Mouse (Mus musculus): ENCODE data around the gene Gata5. TPM values are rescaled to one million over a fixed set of nuclear protein-coding genes. Genes with fewer than 3 reads are reported as not detected.

Gata5 gene
- 0.15 TPM in 1 of 2 replicates, not detected in the other for polyA plus RNA-seq (2016; fragmentation: Nextera tagmentation; extraction: Ambion mirVana)

DNA sequence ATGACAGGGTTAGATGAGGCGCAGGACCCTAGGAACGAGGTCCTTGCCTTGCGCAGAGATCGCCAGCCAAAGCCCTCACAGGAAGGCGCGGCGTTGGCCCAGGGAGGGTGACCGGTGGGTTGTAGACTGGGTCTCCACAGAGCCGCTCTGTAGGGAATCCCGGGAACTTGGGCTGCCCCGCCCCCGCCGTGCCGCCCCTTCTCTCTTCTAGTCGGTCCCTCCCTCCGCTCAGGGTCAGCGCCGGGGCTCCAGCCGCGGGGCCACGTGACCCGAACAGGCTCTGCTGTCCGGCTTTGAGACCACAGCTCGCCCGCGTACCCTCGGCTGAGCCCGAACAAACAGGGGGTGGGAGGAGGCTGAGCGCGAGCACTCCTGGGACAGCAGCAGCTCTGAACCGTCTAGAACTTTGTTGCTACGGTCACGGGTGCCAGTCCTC, at the start of gene Gata5:
Gata5 (minus strand) TSS at position 149 of the 436 bp plus-strand sequence.
- Histone ChIP-seq H3K27ac (peak within 1 kb of the TSS; percentile 51), H3K9me3 (no peaks in the 10 kb centered on the region), H3K4me1 (peaks cover 34% of the 10 kb centered on the region), H3K27me3 (ENCODE audit: poor library complexity, severe bottlenecking) (peaks cover 97% of the 10 kb centered on the region), H3K36me3 (replicated peaks) (no peaks in the 10 kb centered on the region), H3K4me3 (peak within 1 kb of the TSS; percentile 51)
- DNase-seq (ENCODE audit: extremely low spot score, low spot score), result peak; percentile 76
- under 1% methylated on average over 33 of the region's 33 CpGs for WGBS

DNA sequence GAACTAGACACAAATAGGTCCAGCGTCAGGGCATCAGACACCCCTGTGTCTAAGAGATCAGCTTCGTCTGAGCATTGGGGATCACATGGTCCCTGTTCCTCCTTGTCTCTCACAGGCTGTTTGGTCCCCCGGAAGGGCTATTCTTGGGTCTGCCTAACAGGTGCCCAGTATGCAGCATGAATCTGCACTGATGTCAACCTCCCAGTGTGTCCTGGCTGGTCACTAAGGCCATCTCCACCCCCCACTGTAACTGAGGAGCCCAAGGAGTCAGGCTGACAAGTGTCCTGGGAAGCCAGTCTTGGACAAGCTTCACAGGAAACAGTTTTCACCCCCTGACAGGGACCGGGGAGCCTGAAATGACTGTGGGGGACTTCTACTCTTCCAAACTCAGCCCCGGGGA, 42.2 kb upstream of the Gata5 start:
- no peaks in the 10 kb centered on the region for H3K9me3 ChIP-seq
- no peaks in the 10 kb centered on the region for H3K36me3 ChIP-seq (replicated peaks)
- WGBS, result 90% methylated on average over 5 of the region's 5 CpGs
- no peak overlapping the region for H3K4me3 ChIP-seq
- no peaks in the 10 kb centered on the region for H3K4me1 ChIP-seq
- H3K27ac ChIP-seq, result no peak overlapping the region
- DNase-seq (ENCODE audit: extremely low spot score, low spot score), result no peak
- no peaks in the 10 kb centered on the region for H3K27me3 ChIP-seq (ENCODE audit: poor library complexity, severe bottlenecking)

DNA sequence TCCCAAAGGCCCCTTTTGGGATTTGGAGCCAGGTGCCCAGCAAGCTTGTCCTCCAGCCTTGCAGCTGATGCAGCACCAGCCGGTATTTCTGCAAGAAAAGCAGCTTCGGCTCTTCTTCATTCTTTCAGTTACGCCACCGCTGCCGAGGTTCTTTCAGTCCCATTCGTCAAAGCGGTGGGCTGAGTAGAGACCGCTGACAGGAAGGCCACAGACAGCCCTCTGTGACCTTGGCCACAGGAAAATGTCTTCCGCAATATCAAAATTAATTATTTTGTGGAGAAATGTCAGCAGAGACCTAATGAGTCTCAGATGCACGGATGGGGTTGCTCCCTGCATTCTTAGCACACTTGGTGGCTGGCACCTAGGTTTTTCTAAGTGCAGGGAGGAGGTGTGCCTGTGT, 38.8 kb upstream of the Gata5 start:
- Histone ChIP-seq H3K27ac (no peak overlapping the region), H3K36me3 (replicated peaks) (no peaks in the 10 kb centered on the region), H3K4me1 (no peaks in the 10 kb centered on the region), H3K27me3 (ENCODE audit: poor library complexity, severe bottlenecking) (no peaks in the 10 kb centered on the region), H3K4me3 (no peak overlapping the region), H3K9me3 (no peaks in the 10 kb centered on the region)
- DNase-seq (ENCODE audit: extremely low spot score, low spot score), result no peak
- 86% methylated on average over 10 of the region's 10 CpGs for WGBS

DNA sequence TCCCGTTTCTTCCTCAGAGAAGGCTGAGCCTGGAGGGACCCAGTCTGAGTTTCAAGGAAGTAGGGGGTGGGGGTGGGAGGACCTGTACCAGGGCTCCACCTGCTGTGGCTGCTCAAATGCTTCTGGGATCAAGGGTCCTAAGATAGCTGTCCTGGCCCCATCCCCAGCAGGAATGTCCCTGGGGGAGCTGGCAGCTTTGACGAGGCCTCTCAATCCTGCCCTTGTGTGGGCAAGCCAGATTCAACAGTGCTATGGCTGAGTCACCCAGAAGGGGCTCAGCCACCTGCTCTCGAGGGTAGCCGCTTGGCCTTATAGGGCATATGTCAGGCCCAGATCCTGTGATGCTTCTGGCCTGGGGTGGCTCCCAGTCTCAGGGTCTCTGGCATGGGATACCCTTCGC, 33.9 kb upstream of the Gata5 start:
- Histone ChIP-seq H3K9me3 (no peaks in the 10 kb centered on the region), H3K4me1 (no peaks in the 10 kb centered on the region), H3K27ac (no peak overlapping the region), H3K4me3 (no peak overlapping the region), H3K36me3 (replicated peaks) (no peaks in the 10 kb centered on the region), H3K27me3 (ENCODE audit: poor library complexity, severe bottlenecking) (no peaks in the 10 kb centered on the region)
- whole genome bisulfite sequencing, result 77% methylated on average over 5 of the region's 5 CpGs
- no peak for DNase-seq (ENCODE audit: extremely low spot score, low spot score)

DNA sequence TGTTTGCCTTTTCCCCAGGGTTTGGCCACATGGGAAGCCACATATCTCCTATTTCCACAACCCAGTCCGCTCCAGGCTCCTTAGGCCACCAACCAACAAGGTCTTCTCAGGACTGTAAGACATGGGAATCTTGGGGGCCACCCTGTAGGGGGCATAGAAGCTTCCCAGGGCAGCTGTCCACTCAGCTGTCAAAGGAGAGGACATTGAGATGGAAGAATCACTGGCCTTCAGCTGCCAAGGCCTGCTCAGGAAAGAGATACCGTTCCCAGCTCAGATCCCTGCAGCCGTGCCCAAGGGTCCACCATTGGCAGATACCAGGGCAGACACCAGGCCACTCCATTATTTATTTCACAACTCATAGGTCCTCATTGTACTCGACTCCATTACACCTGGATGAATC, 32.9 kb upstream of the Gata5 start:
- H3K36me3 ChIP-seq (replicated peaks), result no peaks in the 10 kb centered on the region
- no peak overlapping the region for H3K4me3 ChIP-seq
- no peaks in the 10 kb centered on the region for H3K4me1 ChIP-seq
- H3K27me3 ChIP-seq (ENCODE audit: poor library complexity, severe bottlenecking), result no peaks in the 10 kb centered on the region
- DNase-seq (ENCODE audit: extremely low spot score, low spot score), result no peak
- H3K9me3 ChIP-seq, result no peaks in the 10 kb centered on the region
- WGBS, result 77% methylated on average over 4 of the region's 4 CpGs
- H3K27ac ChIP-seq, result no peak overlapping the region

DNA sequence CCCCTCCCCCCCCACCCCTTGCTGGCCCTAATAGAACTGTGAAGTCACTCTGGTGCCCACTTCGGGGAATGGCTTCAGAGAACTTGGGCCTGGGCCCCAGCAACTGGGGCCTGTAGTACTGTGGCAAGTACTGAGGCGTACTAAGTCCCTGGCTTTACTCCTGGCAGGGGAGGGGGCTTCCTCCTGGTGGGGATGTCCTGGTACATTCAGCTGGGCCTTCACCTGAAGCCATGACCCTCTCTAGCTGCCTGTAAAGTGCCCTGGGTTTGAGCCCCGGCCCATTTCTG, 28.9 kb upstream of the Gata5 start:
- Histone ChIP-seq H3K4me3 (no peak overlapping the region), H3K27me3 (ENCODE audit: poor library complexity, severe bottlenecking) (peaks cover 15% of the 10 kb centered on the region; the same call in 1 of the 2 replicates), H3K27ac (no peak overlapping the region), H3K9me3 (no peaks in the 10 kb centered on the region), H3K4me1 (no peaks in the 10 kb centered on the region), H3K36me3 (replicated peaks) (no peaks in the 10 kb centered on the region)
- WGBS, result 87% methylated on average over 3 of the region's 3 CpGs
- DNase-seq (ENCODE audit: extremely low spot score, low spot score), result no peak

DNA sequence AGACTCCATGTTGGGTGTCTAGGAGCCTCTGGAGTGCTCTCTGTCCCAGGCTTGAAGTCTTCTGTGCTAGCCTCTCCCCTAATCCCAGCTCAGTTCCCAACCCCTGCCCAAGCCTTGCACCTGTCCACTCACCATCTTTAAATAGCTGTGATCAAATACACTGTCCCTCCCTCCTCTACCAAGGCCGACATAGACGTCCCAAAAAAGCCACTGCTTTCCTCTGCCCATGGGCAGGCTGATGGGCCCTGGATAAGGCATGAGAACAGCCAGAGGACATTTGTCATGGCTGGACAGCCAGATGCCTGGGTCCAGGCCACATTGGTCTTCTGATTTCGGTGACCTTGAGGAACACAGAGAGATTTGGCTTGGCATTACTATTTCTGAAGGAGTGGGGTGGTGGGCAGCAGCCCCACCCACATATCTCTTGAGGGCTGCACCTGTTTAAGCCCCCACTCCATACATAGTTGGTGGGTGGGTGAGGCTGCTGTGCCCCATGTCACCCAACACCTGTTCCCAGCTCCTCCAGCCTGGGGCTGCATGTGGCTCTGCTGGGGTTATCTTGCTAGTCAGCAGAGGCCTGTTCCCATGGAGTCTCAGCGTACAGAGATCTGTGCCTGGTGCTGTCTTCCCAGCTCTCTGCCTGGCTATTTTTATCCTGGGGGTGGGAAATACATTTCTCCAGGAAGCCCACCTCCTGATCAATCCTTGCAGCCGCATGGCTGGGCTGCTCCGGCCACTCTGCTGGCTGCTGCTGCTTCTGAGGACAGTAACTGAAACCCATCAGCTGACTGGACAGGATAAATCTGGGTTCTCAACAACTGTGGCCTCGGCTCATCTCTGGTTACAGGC, 28.3 kb upstream of the Gata5 start:
- Histone ChIP-seq H3K27me3 (ENCODE audit: poor library complexity, severe bottlenecking) (peaks cover 20% of the 10 kb centered on the region; the same call in 1 of the 2 replicates), H3K4me3 (no peak overlapping the region), H3K4me1 (no peaks in the 10 kb centered on the region), H3K27ac (no peak overlapping the region), H3K36me3 (replicated peaks) (no peaks in the 10 kb centered on the region), H3K9me3 (no peaks in the 10 kb centered on the region)
- WGBS, result 83% methylated on average over 7 of the region's 7 CpGs
- DNase-seq (ENCODE audit: extremely low spot score, low spot score), result no peak

DNA sequence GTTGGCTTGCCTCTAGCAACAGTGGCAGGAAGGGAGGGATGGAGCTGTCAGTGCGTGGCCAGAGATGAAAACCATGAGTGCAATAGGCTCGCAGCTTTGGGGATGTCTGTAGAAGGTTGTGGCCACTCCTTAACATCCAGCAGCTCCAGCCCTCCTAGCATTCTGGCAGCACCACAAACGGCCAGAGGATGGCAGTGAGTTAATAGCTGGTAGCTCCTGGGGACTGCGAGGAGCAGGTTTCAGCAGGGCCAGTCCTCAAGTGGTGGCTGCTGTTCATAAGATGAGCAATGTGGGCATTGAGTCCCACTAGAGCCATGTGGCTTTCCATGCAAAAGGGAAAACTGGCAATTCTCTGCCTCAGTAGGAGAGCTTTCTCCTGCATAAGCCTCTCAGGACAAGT, 24.6 kb upstream of the Gata5 start:
- Histone ChIP-seq H3K36me3 (replicated peaks) (no peaks in the 10 kb centered on the region), H3K4me1 (no peaks in the 10 kb centered on the region), H3K27ac (no peak overlapping the region), H3K9me3 (no peaks in the 10 kb centered on the region), H3K4me3 (no peak overlapping the region), H3K27me3 (ENCODE audit: poor library complexity, severe bottlenecking) (peaks cover 29% of the 10 kb centered on the region)
- WGBS, result 5% methylated on average over 4 of the region's 4 CpGs
- DNase-seq (ENCODE audit: extremely low spot score, low spot score), result no peak

DNA sequence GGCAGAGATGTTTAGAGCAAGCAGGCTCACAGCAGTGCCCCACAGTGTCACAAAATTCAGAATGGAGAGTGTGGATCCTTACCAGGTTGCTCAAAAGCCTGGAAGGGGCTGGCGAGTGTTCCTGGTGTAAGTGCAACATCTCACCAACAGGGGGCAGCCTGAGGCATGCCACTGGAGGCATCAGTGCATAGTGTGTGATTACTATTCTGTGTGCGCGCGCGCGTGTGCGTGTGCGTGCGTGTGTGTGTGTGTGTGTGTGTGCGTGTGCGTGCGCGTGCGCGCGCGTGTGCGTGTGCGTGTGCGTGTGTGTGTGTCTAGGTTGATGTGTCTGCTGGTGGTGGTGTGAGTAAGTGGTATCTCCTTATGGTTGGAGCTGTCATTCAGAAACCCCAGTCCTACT, 18.8 kb upstream of the Gata5 start:
- 54% methylated on average over 20 of the region's 20 CpGs for WGBS
- peaks cover 14% of the 10 kb centered on the region; the same call in 1 of the 2 replicates for H3K27me3 ChIP-seq (ENCODE audit: poor library complexity, severe bottlenecking)
- no peaks in the 10 kb centered on the region for H3K9me3 ChIP-seq
- no peak overlapping the region; the same call in 1 of the 2 replicates for H3K4me3 ChIP-seq
- H3K4me1 ChIP-seq, result no peaks in the 10 kb centered on the region
- H3K36me3 ChIP-seq (replicated peaks), result no peaks in the 10 kb centered on the region
- no peak overlapping the region for H3K27ac ChIP-seq
- DNase-seq (ENCODE audit: extremely low spot score, low spot score), result peak; percentile 59

DNA sequence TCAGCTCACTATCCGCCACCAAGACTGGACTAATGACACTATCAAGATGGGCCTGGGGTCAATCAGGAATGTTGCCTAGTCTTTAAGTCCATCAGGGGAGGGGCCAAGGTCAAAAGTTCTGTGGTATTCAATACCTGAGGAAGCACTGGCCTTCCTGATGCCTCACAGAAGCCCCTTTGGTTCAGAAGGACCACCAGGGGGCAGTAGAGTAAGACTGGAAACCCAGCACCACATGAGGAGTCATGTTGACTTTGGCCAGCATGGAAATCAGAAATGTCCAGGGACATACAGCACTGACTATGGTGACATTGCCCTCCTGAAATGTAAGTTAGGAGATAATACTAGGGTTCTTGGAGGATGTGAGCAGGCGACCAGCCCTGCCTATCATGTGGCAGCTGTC, 16.2 kb upstream of the Gata5 start:
- Histone ChIP-seq H3K27me3 (ENCODE audit: poor library complexity, severe bottlenecking) (peaks cover 9% of the 10 kb centered on the region; the same call in 1 of the 2 replicates), H3K9me3 (no peaks in the 10 kb centered on the region), H3K36me3 (replicated peaks) (no peaks in the 10 kb centered on the region), H3K4me3 (no peak overlapping the region), H3K4me1 (peaks cover 8% of the 10 kb centered on the region), H3K27ac (no peak overlapping the region)
- DNase-seq (ENCODE audit: extremely low spot score, low spot score), result peak; percentile 42
- 47% methylated on average over 2 of the region's 2 CpGs for WGBS

DNA sequence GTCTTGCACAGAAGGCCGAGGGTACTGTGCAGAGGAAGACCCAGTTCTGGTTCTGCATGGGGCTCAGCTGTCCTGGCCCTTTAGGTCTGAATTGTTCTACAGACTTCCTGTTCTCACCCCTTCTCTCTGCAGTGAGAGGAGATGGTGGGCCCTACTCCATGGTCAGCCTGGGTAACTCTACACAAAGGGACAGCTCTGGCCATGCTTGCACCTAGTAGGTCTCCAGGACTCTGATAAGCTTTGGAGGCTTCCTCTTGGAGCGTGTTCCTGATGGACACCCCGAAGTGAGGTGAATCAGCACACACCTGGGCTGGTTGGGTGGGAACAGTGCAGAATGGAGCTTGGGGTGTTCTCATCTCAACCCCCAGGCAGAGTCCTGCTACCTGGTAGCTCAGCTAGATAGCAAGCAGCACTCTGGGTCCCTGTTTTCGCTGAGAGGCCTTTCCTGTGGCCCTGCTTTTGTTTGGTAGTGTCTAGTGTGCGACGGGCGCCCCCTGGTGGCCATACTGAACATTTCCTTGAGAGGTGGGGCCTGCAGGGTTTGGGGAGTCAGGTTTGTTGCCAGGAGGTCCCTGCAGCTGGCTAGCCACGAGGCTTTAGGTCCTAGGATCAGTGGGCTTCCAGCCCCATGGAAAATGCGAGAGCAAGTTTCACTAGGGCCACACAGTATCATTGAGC, 12.5 kb upstream of the Gata5 start:
- no peak overlapping the region for H3K4me3 ChIP-seq
- peak overlapping the region; percentile 80 for H3K27ac ChIP-seq
- 28% methylated on average over 9 of the region's 9 CpGs for WGBS
- peak; percentile 88 for DNase-seq (ENCODE audit: extremely low spot score, low spot score)
- H3K9me3 ChIP-seq, result no peaks in the 10 kb centered on the region
- H3K36me3 ChIP-seq (replicated peaks), result no peaks in the 10 kb centered on the region
- peaks cover 19% of the 10 kb centered on the region for H3K27me3 ChIP-seq (ENCODE audit: poor library complexity, severe bottlenecking)
- H3K4me1 ChIP-seq, result peaks cover 8% of the 10 kb centered on the region

DNA sequence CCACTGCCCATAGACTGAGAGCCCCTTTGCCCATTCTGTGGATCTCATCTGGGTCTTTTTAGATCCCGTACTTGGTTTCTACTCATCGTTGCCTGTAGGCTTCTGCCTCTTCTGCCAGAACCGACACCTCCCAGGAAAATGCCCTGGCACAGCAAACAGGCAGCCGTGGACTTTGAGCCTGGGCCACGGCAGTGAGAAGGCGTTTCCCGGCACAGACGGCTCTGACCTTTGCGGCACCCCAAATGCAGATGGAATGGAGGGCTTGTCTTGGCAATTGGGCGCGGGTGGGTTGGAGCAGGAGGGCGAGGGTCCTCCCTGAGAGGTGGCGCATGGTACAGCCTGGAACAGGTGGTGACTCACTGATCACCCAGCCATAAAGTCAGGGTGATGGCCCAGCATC, 8.6 kb upstream of the Gata5 start:
- 88% methylated on average over 13 of the region's 13 CpGs for WGBS
- Histone ChIP-seq H3K36me3 (replicated peaks) (no peaks in the 10 kb centered on the region), H3K27me3 (ENCODE audit: poor library complexity, severe bottlenecking) (peaks cover 39% of the 10 kb centered on the region), H3K4me3 (no peak overlapping the region), H3K4me1 (peaks cover 8% of the 10 kb centered on the region), H3K27ac (no peak overlapping the region), H3K9me3 (no peaks in the 10 kb centered on the region)
- no peak for DNase-seq (ENCODE audit: extremely low spot score, low spot score)

DNA sequence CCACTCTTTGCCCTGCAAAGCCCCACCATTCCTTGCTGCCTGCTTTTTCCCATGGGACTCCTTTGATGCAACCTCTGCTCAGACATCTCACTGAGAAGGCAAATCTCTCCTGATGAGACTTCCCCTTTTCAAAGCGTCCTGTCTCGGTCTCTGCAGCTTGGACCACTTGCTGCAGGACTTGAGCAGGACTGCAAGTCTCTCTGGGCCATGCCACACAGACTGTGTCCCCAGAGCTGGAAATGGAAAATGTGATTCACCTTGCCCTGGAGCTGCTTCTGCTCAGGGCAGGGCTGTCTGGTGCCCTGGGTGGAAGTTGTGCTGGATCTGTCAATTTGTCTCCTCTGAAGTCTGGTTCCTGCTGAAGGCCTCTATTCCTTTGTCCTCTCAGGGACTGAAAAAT, 7.7 kb upstream of the Gata5 start:
- Histone ChIP-seq H3K36me3 (replicated peaks) (no peaks in the 10 kb centered on the region), H3K27me3 (ENCODE audit: poor library complexity, severe bottlenecking) (peaks cover 47% of the 10 kb centered on the region), H3K9me3 (no peaks in the 10 kb centered on the region), H3K4me3 (no peak overlapping the region), H3K27ac (no peak overlapping the region), H3K4me1 (peaks cover 15% of the 10 kb centered on the region)
- 66% methylated on average over 2 of the region's 2 CpGs for whole genome bisulfite sequencing
- no peak for DNase-seq (ENCODE audit: extremely low spot score, low spot score)
